Mouse (Mus musculus): ENCODE measurements around the gene Nfkb1. TPM values are rescaled to one million over a fixed set of nuclear protein-coding genes. Genes with fewer than 3 reads are reported as not detected.

The Nfkb1 gene
- polyA plus RNA-seq, 1 experiment from 2014 or later: 8.5 TPM

DNA sequence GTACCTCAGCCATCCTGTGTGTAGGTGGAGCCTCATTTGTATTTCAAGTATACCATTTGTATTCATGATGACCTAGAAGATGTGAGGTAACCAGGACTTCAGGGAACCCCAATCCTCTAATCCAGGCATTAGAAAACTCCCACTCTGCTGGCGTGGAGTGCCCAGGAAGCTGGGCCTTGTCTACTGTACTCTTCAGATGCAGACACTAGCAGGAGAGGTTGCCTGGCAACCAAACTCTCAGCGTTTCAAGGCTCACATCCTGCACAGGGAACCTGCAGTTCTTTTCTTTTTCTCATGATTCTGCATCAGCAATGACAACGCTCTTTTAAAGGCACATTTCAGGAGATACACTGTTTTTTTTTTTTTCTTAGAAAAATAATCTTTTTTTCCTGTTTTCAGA, 81.1 kb downstream of the Nfkb1 start:
- no peak overlapping the region for H3K9ac ChIP-seq (replicated peaks; ENCODE audit: low read depth, low read length)
- peak; percentile 79 for ATAC-seq (ENCODE audit: low read depth)
- H3K27me3 ChIP-seq (ENCODE audit: control insufficient read depth, insufficient read depth, low read length): no peaks in the 10 kb centered on the region
- H3K4me2 ChIP-seq (ENCODE audit: low read depth, low read length): no peak overlapping the region
- no peaks in the 10 kb centered on the region for H3K9me3 ChIP-seq (ENCODE audit: control insufficient read depth, low read length)
- no peak overlapping the region for H3K4me3 ChIP-seq (ENCODE audit: low read depth, low read length)
- H3K36me3 ChIP-seq (ENCODE audit: control insufficient read depth, insufficient read depth, low read length): peaks cover 10% of the 10 kb centered on the region
- H3K4me1 ChIP-seq (ENCODE audit: control insufficient read depth, insufficient read depth, low read length): no peaks in the 10 kb centered on the region
- no peak overlapping the region for H3K27ac ChIP-seq (ENCODE audit: low read depth, low read length)
- 40% methylated on average over 3 of the region's 3 CpGs for WGBS

DNA sequence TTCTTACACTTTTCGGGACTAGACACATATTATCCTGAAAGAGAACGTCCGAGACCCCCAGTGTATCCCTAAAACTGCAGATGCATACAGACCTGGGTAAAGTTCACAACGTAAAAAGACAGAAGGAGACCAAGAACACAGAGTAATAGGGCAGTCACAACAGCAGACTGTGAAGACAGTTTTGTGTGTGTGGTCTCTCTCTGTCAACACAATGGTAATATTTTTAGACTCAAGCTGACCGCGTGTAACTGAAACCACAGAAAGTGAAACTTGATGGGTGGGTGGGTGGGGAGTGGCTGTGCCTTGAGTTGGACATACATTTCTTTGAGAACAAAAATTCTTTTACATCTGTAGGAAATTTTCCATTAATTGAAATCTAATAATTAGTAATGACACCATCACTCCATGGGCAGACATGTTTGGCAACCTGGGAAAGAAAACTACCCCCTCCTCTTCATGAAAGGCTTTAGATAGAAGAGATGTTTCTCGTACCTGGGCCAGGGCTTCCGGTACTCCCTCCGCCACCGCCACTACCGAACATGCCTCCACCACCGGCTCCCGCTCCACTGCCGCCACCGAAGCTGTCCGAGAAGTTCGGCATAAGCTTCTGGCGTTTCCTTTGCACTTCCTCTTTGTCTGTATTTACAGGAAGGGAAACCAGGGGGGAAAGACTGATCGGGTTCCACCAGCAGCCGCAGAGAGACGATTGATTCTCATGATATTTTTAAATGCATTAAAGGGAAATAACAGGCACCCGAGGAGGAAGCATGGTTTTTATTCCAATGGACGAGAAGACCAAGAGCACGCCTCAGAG, 83.5 kb downstream of the Nfkb1 start:
- H3K9me3 ChIP-seq (ENCODE audit: control insufficient read depth, low read length): no peaks in the 10 kb centered on the region
- H3K27me3 ChIP-seq (ENCODE audit: control insufficient read depth, insufficient read depth, low read length): no peaks in the 10 kb centered on the region
- no peaks in the 10 kb centered on the region for H3K4me1 ChIP-seq (ENCODE audit: control insufficient read depth, insufficient read depth, low read length)
- H3K4me3 ChIP-seq (ENCODE audit: low read depth, low read length): no peak overlapping the region
- H3K27ac ChIP-seq (ENCODE audit: low read depth, low read length): no peak overlapping the region
- H3K36me3 ChIP-seq (ENCODE audit: control insufficient read depth, insufficient read depth, low read length): peaks cover 14% of the 10 kb centered on the region
- WGBS: 90% methylated on average over 24 of the region's 24 CpGs
- no peak overlapping the region for H3K9ac ChIP-seq (replicated peaks; ENCODE audit: low read depth, low read length)
- H3K4me2 ChIP-seq (ENCODE audit: low read depth, low read length): no peak overlapping the region
- no peak for ATAC-seq (ENCODE audit: low read depth)

DNA sequence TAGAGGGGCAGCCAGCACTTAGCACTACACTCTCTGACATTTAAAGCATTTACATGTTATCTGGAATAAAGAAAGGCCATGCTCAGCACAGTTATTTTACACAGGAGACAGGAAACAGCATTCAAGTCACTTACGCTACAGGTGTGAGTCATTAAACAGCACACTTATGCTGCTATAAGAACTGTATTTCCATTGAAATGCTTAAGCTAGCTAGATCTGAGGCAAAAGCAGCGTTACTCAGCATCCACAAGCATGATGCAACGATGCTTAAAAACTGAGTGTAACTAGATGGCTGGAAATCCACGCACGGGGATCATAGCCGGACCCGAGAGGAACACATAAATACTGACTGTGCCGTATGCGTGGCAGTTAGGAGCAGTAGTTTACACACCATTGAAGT, 84.3 kb downstream of the Nfkb1 start:
- Histone ChIP-seq H3K27ac (ENCODE audit: low read depth, low read length) (no peak overlapping the region), H3K4me2 (ENCODE audit: low read depth, low read length) (no peak overlapping the region), H3K9me3 (ENCODE audit: control insufficient read depth, low read length) (no peaks in the 10 kb centered on the region), H3K4me1 (ENCODE audit: control insufficient read depth, insufficient read depth, low read length) (no peaks in the 10 kb centered on the region), H3K36me3 (ENCODE audit: control insufficient read depth, insufficient read depth, low read length) (peaks cover 19% of the 10 kb centered on the region), H3K9ac (replicated peaks; ENCODE audit: low read depth, low read length) (no peak overlapping the region), H3K4me3 (ENCODE audit: low read depth, low read length) (no peak overlapping the region), H3K27me3 (ENCODE audit: control insufficient read depth, insufficient read depth, low read length) (no peaks in the 10 kb centered on the region)
- ATAC-seq (ENCODE audit: low read depth): no peak
- 83% methylated on average over 9 of the region's 9 CpGs for WGBS

DNA sequence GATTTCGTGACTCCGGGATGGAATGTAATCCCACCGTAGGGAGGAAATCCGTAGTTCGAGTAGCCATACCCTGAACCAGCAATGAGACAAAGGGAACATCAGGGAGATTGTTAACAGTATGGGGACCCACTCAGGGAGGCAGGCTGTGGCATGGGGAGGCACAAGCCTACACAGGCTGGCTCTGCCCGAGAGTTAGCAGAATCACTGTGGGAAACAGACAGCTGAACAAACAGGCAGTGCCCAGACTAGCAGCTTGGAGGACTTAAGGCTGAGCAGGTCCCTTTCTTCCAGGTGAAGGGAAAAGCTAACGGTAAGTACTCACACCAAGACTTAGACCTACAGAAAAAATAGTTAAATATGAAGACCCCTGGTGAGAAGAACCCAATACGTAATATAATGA, 84.8 kb downstream of the Nfkb1 start:
- H3K4me2 ChIP-seq (ENCODE audit: low read depth, low read length): no peak overlapping the region
- H3K4me1 ChIP-seq (ENCODE audit: control insufficient read depth, insufficient read depth, low read length): no peaks in the 10 kb centered on the region
- WGBS: 89% methylated on average over 8 of the region's 8 CpGs
- no peaks in the 10 kb centered on the region for H3K9me3 ChIP-seq (ENCODE audit: control insufficient read depth, low read length)
- peaks cover 19% of the 10 kb centered on the region for H3K36me3 ChIP-seq (ENCODE audit: control insufficient read depth, insufficient read depth, low read length)
- no peak overlapping the region for H3K27ac ChIP-seq (ENCODE audit: low read depth, low read length)
- no peaks in the 10 kb centered on the region for H3K27me3 ChIP-seq (ENCODE audit: control insufficient read depth, insufficient read depth, low read length)
- no peak for ATAC-seq (ENCODE audit: low read depth)
- no peak overlapping the region for H3K4me3 ChIP-seq (ENCODE audit: low read depth, low read length)
- no peak overlapping the region for H3K9ac ChIP-seq (replicated peaks; ENCODE audit: low read depth, low read length)

DNA sequence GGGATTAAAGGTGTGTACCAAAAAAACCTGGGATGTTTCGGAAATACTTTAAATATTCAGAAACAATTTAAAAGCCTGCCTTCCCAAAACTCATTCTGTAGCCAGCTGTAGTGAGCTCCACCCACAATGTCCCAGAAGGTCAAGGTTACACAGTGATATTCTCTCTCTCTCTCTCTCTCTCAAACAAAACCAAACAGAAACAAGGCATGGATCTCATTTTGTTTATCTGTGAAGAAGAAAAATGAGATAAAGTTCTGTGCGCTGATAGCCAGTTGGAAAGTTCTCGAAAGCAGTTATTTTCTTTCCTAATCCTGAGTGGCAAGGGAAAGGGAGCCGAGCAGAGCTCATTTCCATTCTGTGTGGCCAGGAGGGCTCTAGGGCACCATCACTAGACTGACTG, 85.9 kb downstream of the Nfkb1 start:
- Histone ChIP-seq H3K4me2 (ENCODE audit: low read depth, low read length) (no peak overlapping the region), H3K36me3 (ENCODE audit: control insufficient read depth, insufficient read depth, low read length) (peaks cover 22% of the 10 kb centered on the region), H3K4me3 (ENCODE audit: low read depth, low read length) (no peak overlapping the region), H3K9me3 (ENCODE audit: control insufficient read depth, low read length) (no peaks in the 10 kb centered on the region), H3K9ac (replicated peaks; ENCODE audit: low read depth, low read length) (no peak overlapping the region), H3K27me3 (ENCODE audit: control insufficient read depth, insufficient read depth, low read length) (no peaks in the 10 kb centered on the region), H3K27ac (ENCODE audit: low read depth, low read length) (no peak overlapping the region), H3K4me1 (ENCODE audit: control insufficient read depth, insufficient read depth, low read length) (no peaks in the 10 kb centered on the region)
- WGBS: 85% methylated on average over 4 of the region's 4 CpGs
- ATAC-seq (ENCODE audit: low read depth): no peak

DNA sequence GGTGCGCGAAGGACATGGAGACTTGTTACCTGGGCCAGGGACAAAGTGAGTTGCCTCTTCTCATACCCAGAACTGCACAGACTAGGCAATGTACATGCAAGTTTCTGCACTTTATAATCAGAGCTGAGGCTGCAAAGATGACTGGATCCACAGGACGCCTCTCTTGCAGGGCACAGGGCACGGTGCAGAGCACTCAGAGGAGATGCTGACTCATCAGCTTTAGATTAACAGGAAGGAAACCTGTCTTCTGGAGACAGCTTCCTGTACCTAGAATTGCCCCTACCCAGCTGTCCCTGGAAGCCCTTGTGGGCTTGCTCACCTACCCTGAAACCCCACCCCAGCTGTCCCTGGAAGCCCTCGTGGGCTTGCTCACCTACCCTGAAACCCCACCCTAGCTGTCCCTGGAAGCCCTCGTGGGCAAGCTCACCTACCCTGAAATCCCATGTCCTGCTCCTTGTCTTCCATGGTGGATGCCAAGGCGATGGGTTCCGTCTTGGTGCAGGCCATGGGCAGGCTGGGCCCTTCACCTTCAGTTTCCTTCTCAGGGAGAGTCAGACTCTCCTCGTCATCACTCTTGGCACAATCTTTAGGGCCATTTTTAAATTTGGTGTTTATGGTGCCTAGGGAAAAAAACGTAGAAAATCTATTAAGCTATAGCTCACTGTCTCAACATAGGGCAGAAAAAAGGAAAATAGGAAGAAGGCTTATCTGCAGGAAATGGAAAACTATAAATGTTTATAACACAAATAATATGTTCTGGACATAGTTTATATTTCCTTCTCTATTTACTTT, 86.5 kb downstream of the Nfkb1 start:
- H3K27ac ChIP-seq (ENCODE audit: low read depth, low read length): no peak overlapping the region
- no peak overlapping the region for H3K4me2 ChIP-seq (ENCODE audit: low read depth, low read length)
- H3K4me1 ChIP-seq (ENCODE audit: control insufficient read depth, insufficient read depth, low read length): no peaks in the 10 kb centered on the region
- H3K9me3 ChIP-seq (ENCODE audit: control insufficient read depth, low read length): no peaks in the 10 kb centered on the region
- no peak overlapping the region for H3K4me3 ChIP-seq (ENCODE audit: low read depth, low read length)
- ATAC-seq (ENCODE audit: low read depth): no peak
- peaks cover 22% of the 10 kb centered on the region for H3K36me3 ChIP-seq (ENCODE audit: control insufficient read depth, insufficient read depth, low read length)
- WGBS: 93% methylated on average over 10 of the region's 10 CpGs
- no peaks in the 10 kb centered on the region for H3K27me3 ChIP-seq (ENCODE audit: control insufficient read depth, insufficient read depth, low read length)
- H3K9ac ChIP-seq (replicated peaks; ENCODE audit: low read depth, low read length): no peak overlapping the region

DNA sequence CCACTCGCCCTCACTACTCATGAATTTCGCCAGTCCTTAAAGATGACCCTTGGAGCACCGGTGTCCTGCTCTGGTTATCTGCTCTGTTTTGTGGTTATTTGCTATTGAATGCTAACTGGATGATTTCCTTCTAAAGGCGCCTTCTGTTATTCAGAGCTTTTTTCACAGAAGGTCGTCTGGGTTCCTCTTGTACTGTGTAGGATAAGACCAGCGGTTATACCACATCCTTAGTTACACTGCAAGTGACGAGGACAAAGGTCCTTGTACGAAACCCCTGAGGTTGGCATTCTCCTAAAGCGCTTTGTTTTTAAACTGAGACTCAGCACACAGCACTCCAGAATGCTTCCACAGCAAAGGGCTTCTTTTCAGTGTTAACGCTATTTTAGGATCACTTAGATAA, 88.6 kb downstream of the Nfkb1 start:
- Histone ChIP-seq H3K9me3 (ENCODE audit: control insufficient read depth, low read length) (no peaks in the 10 kb centered on the region), H3K27ac (ENCODE audit: low read depth, low read length) (no peak overlapping the region), H3K4me1 (ENCODE audit: control insufficient read depth, insufficient read depth, low read length) (no peaks in the 10 kb centered on the region), H3K27me3 (ENCODE audit: control insufficient read depth, insufficient read depth, low read length) (no peaks in the 10 kb centered on the region), H3K36me3 (ENCODE audit: control insufficient read depth, insufficient read depth, low read length) (peaks cover 22% of the 10 kb centered on the region), H3K9ac (replicated peaks; ENCODE audit: low read depth, low read length) (no peak overlapping the region), H3K4me3 (ENCODE audit: low read depth, low read length) (no peak overlapping the region), H3K4me2 (ENCODE audit: low read depth, low read length) (no peak overlapping the region)
- no peak for ATAC-seq (ENCODE audit: low read depth)
- 85% methylated on average over 10 of the region's 10 CpGs for WGBS

DNA sequence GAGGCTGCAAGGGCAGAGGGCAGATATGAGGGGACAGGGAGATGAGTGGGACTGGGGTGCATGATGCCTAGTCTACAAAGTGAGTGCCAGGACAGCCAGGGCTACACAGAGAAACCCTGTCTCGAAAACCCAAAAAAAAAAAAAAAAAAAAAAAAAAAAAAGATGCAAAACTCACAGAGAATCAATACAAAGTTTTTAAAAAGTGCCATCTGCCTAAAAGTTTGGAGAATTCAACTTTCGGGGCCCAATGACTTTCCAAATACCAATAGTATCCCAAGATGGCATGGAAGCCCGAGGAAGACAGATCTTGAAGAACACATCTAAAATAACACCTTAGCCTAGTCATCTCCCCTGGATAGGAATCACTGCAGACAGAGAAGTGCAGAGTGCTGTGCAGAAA, 93.0 kb downstream of the Nfkb1 start:
- Histone ChIP-seq H3K4me2 (ENCODE audit: low read depth, low read length) (no peak overlapping the region), H3K9ac (replicated peaks; ENCODE audit: low read depth, low read length) (no peak overlapping the region), H3K27me3 (ENCODE audit: control insufficient read depth, insufficient read depth, low read length) (no peaks in the 10 kb centered on the region), H3K9me3 (ENCODE audit: control insufficient read depth, low read length) (no peaks in the 10 kb centered on the region), H3K36me3 (ENCODE audit: control insufficient read depth, insufficient read depth, low read length) (peaks cover 14% of the 10 kb centered on the region), H3K4me1 (ENCODE audit: control insufficient read depth, insufficient read depth, low read length) (no peaks in the 10 kb centered on the region), H3K27ac (ENCODE audit: low read depth, low read length) (no peak overlapping the region), H3K4me3 (ENCODE audit: low read depth, low read length) (no peak overlapping the region)
- no peak for ATAC-seq (ENCODE audit: low read depth)
- 95% methylated on average over 3 of the region's 3 CpGs for WGBS

DNA sequence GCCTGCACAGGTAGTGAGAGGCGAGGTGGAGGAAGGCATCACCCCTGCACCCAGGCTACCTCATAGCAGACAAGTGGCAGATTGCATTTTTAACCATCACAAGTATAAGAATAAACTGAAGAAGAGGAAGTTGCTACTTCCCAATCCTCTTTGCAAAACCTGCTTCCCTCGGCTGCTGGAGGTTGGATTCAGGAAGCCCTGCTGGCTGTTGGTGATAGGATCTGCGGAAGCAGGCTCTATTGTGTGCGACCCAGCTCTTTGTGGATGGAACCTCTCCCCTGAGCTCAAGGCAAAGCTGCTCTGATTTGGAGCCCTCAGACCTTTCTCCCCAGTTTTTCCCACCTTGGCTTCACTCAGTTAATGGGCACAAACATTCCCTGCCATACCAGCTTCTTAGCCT, 94.3 kb downstream of the Nfkb1 start:
- 81% methylated on average over 4 of the region's 4 CpGs for WGBS
- no peak overlapping the region for H3K4me3 ChIP-seq (ENCODE audit: low read depth, low read length)
- H3K27ac ChIP-seq (ENCODE audit: low read depth, low read length): no peak overlapping the region
- no peaks in the 10 kb centered on the region for H3K9me3 ChIP-seq (ENCODE audit: control insufficient read depth, low read length)
- H3K4me1 ChIP-seq (ENCODE audit: control insufficient read depth, insufficient read depth, low read length): no peaks in the 10 kb centered on the region
- peaks cover 13% of the 10 kb centered on the region; the same call in 1 of the 2 replicates for H3K36me3 ChIP-seq (ENCODE audit: control insufficient read depth, insufficient read depth, low read length)
- ATAC-seq (ENCODE audit: low read depth): no peak
- H3K27me3 ChIP-seq (ENCODE audit: control insufficient read depth, insufficient read depth, low read length): no peaks in the 10 kb centered on the region
- H3K9ac ChIP-seq (replicated peaks; ENCODE audit: low read depth, low read length): no peak overlapping the region
- no peak overlapping the region for H3K4me2 ChIP-seq (ENCODE audit: low read depth, low read length)
